Mouse (Mus musculus): ENCODE measurements at regions not wholly inside any gene's neighbourhood (a gene's known extent, or its start where the extent isn't known, plus 50 kb on each side); places are given as distances from the start of the nearest gene placed in this dataset.

DNA sequence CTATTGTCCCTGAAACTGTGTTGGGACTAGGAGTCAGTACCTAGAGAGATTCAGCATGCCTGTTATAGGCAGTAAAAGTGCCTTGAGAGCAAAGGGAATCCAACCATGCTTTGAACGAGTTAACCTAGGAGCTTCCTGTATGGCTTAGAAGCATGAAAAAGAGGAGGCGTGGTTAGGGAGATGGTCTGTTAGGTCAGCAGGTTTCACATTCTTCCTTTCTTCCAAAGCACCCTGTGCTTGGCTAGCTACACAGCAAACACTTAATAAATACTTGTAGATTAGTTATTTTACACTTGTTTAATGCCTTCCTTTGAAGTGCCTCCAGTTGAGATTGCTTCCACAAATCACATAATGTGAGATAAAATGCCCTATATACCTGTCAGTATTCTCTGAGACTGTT, 284.9 kb upstream of the Adgra3 start:
- WGBS = 56% methylated on average over 2 of the region's 2 CpGs
- Histone ChIP-seq H3K27ac (ENCODE audit: insufficient read depth, low read depth, low read length) (no peak overlapping the region), H3K36me3 (ENCODE audit: control insufficient read depth, insufficient read depth, low read length) (no peaks in the 10 kb centered on the region), H3K27me3 (replicated peaks; ENCODE audit: control insufficient read depth, insufficient read depth, low read length) (no peaks in the 10 kb centered on the region), H3K4me1 (ENCODE audit: control insufficient read depth, insufficient read depth, low read length) (no peaks in the 10 kb centered on the region), H3K4me3 (ENCODE audit: insufficient read depth, low read depth, low read length) (no peak overlapping the region)
- TF ChIP-seq POLR2A (IDR thresholded peaks at IDR 0.05; ENCODE audit: low read depth, low read length) (no peak), CTCF (conservative IDR thresholded peaks at IDR 0.05; ENCODE audit: insufficient read depth, insufficient read length, low read depth, low read length) (no peak)
- DNase-seq = no peak

DNA sequence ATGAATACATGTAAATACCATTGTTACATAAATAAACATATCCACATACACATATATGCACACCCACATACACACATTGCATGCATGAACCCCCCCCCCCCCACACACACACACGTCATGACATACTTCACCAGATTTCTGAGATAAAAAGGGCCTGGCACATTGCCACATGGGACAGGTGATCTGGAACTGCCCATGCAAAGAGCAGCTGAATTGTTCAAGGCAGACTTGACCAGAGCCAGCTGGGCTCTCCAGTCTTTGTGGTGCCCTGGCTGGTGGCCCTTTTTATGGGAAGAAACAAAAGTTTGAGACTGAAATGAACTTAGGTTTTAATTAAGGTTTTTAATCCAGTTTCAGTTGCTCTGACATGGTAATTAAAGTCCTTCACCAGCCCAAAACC, 250.7 kb upstream of the Adgra3 start:
- WGBS = 22% methylated on average over 1 of the region's 1 CpGs
- DNase-seq = no peak
- Histone ChIP-seq H3K36me3 (ENCODE audit: control insufficient read depth, insufficient read depth, low read length) (no peaks in the 10 kb centered on the region), H3K27me3 (replicated peaks; ENCODE audit: control insufficient read depth, insufficient read depth, low read length) (no peaks in the 10 kb centered on the region), H3K4me1 (ENCODE audit: control insufficient read depth, insufficient read depth, low read length) (no peaks in the 10 kb centered on the region), H3K4me3 (ENCODE audit: insufficient read depth, low read depth, low read length) (no peak overlapping the region), H3K27ac (ENCODE audit: insufficient read depth, low read depth, low read length) (no peak overlapping the region)
- TF ChIP-seq POLR2A (IDR thresholded peaks at IDR 0.05; ENCODE audit: low read depth, low read length) (no peak), CTCF (conservative IDR thresholded peaks at IDR 0.05; ENCODE audit: insufficient read depth, insufficient read length, low read depth, low read length) (no peak)

DNA sequence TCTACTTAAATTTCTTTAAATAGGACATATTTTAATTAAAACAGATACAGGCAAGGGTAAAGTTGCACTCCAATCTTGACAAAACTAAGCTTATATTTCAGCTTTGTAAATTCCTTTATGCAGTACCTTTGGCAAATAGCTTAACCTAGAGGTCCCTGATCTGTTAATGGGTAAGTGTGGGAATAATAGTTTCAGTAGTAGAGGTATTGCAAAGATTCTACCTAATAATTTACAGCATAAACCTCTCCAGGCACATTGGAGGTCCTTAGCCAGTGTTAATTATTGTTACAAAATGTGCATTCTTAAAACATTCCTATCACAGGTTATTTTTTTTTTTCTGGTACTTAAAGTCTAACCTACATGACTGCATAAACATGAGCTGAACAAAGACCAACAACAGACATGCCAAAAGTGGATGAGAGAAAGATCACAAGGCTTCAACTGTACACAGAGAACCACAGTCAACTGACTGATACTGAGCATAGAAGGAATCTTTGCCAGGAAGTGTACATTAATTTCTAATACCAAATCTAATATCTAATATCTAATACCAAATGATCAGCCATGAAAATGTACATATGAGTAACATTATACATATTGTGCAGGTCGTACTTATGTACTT, 245.2 kb upstream of the Adgra3 start:
- TF ChIP-seq CTCF (conservative IDR thresholded peaks at IDR 0.05; ENCODE audit: insufficient read depth, insufficient read length, low read depth, low read length) (no peak), POLR2A (IDR thresholded peaks at IDR 0.05; ENCODE audit: low read depth, low read length) (no peak)
- Histone ChIP-seq H3K27ac (ENCODE audit: insufficient read depth, low read depth, low read length) (no peak overlapping the region), H3K4me1 (ENCODE audit: control insufficient read depth, insufficient read depth, low read length) (no peaks in the 10 kb centered on the region), H3K36me3 (ENCODE audit: control insufficient read depth, insufficient read depth, low read length) (no peaks in the 10 kb centered on the region), H3K27me3 (replicated peaks; ENCODE audit: control insufficient read depth, insufficient read depth, low read length) (no peaks in the 10 kb centered on the region), H3K4me3 (ENCODE audit: insufficient read depth, low read depth, low read length) (no peak overlapping the region)
- DNase-seq = no peak
- WGBS = 74% methylated on average over 1 of the region's 1 CpGs

DNA sequence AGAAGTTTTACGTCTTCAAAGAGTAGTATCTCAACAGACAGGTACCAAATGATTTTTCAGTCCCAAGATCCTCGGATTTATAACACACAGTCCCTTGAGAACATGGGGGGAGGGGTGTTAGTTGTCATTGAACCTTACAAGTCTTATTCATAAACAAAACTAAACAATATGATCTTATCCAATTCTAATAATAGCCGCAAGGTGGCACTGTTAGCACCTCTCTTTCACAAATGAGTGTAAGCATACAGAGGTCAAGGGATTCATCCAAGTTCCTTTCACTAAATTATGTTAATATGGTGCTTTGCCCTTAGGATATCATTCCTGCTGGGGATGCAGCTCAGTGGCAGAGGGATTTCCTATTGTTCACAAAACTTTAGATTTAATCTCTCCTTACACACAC, 235.0 kb upstream of the Adgra3 start:
- 57% methylated on average over 3 of the region's 3 CpGs for WGBS
- no peak for TF ChIP-seq CTCF (conservative IDR thresholded peaks at IDR 0.05; ENCODE audit: insufficient read depth, insufficient read length, low read depth, low read length)
- TF ChIP-seq POLR2A (IDR thresholded peaks at IDR 0.05; ENCODE audit: low read depth, low read length) = no peak
- no peak overlapping the region for H3K4me3 ChIP-seq (ENCODE audit: insufficient read depth, low read depth, low read length)
- DNase-seq = peak; percentile 24
- H3K27ac ChIP-seq (ENCODE audit: insufficient read depth, low read depth, low read length) = no peak overlapping the region
- peaks cover 6% of the 10 kb centered on the region for H3K4me1 ChIP-seq (ENCODE audit: control insufficient read depth, insufficient read depth, low read length)
- H3K36me3 ChIP-seq (ENCODE audit: control insufficient read depth, insufficient read depth, low read length) = no peaks in the 10 kb centered on the region
- no peaks in the 10 kb centered on the region for H3K27me3 ChIP-seq (replicated peaks; ENCODE audit: control insufficient read depth, insufficient read depth, low read length)

DNA sequence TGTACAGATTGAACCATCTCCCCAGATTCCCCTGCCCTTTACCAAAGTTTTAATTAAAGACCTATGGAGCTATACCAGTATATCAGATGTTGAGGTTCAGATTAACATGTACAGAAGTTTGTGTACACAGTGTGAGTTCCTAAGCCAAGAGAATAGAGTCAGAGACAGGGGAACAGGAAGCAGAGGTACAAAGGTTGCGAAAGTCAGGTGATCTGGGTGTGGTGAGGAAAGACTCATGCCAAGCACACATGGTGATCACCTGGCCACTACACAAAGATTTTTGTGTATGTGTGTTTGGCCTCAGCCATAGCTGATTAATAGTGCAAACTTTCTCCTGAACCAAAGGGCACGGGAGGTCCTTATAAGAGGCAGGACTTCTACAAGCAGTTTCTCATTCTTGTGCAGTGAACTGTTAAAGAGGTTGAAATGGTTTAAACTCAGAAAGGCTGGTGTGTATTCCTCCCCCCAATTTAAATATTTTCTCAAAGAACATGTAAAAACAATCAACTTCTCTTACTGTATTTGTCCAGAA, 232.1 kb upstream of the Adgra3 start:
- peak; percentile 68 for DNase-seq
- H3K27me3 ChIP-seq (replicated peaks; ENCODE audit: control insufficient read depth, insufficient read depth, low read length) = no peaks in the 10 kb centered on the region
- peaks cover 6% of the 10 kb centered on the region for H3K4me1 ChIP-seq (ENCODE audit: control insufficient read depth, insufficient read depth, low read length)
- H3K27ac ChIP-seq (ENCODE audit: insufficient read depth, low read depth, low read length) = peak overlapping the region; percentile 26; the same call in 1 of the 2 replicates
- TF ChIP-seq CTCF (conservative IDR thresholded peaks at IDR 0.05; ENCODE audit: insufficient read depth, insufficient read length, low read depth, low read length) (no peak), POLR2A (IDR thresholded peaks at IDR 0.05; ENCODE audit: low read depth, low read length) (no peak)
- 54% methylated on average over 2 of the region's 2 CpGs for WGBS
- no peak overlapping the region for H3K4me3 ChIP-seq (ENCODE audit: insufficient read depth, low read depth, low read length)
- H3K36me3 ChIP-seq (ENCODE audit: control insufficient read depth, insufficient read depth, low read length) = no peaks in the 10 kb centered on the region

DNA sequence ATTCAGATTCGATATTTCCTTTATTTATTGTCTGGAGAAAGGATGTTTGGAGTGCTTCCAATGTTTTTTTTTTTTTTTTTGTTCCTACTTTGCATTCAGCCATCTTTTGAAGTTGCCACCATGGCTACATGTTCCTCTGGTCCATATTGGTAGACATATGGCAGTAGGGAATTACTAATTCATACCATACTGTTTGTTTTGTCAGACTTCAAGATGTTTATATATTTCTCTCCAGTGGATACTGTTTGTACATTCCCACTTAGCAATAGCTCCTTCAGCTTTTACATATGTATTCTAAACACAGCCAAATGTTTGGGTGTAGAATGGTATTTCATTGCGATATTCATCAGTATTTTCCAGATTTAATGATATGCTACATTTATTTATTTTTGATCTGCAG, 201.6 kb upstream of the Adgra3 start:
- no peak for DNase-seq
- 82% methylated on average over 2 of the region's 2 CpGs for WGBS
- Histone ChIP-seq H3K27ac (ENCODE audit: insufficient read depth, low read depth, low read length) (no peak overlapping the region), H3K4me3 (ENCODE audit: insufficient read depth, low read depth, low read length) (no peak overlapping the region), H3K36me3 (ENCODE audit: control insufficient read depth, insufficient read depth, low read length) (no peaks in the 10 kb centered on the region), H3K27me3 (replicated peaks; ENCODE audit: control insufficient read depth, insufficient read depth, low read length) (no peaks in the 10 kb centered on the region), H3K4me1 (ENCODE audit: control insufficient read depth, insufficient read depth, low read length) (no peaks in the 10 kb centered on the region)
- TF ChIP-seq CTCF (conservative IDR thresholded peaks at IDR 0.05; ENCODE audit: insufficient read depth, insufficient read length, low read depth, low read length) (no peak), POLR2A (IDR thresholded peaks at IDR 0.05; ENCODE audit: low read depth, low read length) (no peak)

DNA sequence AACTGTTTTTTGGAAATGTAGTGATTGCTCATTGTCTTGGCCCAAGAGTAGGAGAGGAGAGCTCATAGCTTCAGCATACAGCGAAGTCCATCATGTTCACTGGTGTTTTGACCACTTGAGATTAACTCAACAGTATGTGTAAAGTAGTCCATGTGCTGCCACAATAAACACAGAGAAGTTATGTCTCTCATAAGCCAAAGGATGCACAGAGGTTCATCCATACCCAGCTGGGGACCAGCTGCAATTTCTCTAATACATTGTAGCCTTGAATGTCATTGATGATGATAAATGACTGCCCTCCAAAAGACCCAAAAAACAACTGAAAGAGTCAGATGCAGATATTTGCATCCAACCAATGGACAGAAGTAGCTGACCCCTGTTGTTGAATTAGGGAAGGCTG, 199.2 kb upstream of the Adgra3 start:
- WGBS = 95% methylated on average over 1 of the region's 1 CpGs
- Histone ChIP-seq H3K4me1 (ENCODE audit: control insufficient read depth, insufficient read depth, low read length) (no peaks in the 10 kb centered on the region), H3K27me3 (replicated peaks; ENCODE audit: control insufficient read depth, insufficient read depth, low read length) (no peaks in the 10 kb centered on the region), H3K36me3 (ENCODE audit: control insufficient read depth, insufficient read depth, low read length) (no peaks in the 10 kb centered on the region), H3K27ac (ENCODE audit: insufficient read depth, low read depth, low read length) (no peak overlapping the region), H3K4me3 (ENCODE audit: insufficient read depth, low read depth, low read length) (no peak overlapping the region)
- TF ChIP-seq CTCF (conservative IDR thresholded peaks at IDR 0.05; ENCODE audit: insufficient read depth, insufficient read length, low read depth, low read length) = no peak
- TF ChIP-seq POLR2A (IDR thresholded peaks at IDR 0.05; ENCODE audit: low read depth, low read length) = no peak
- no peak for DNase-seq

Measured in kidney, adult 2 months (tissue).